Mouse (Mus musculus): Measurements from ENCODE around the gene Pank2.

The Pank2 gene

GRCm38 (mm10) chr2:131323675-131324074 is 61.4 kb downstream of the Pank2 start:
- no peak for DNase-seq (ENCODE audit: low spot score in 2 of 2)

DNA sequence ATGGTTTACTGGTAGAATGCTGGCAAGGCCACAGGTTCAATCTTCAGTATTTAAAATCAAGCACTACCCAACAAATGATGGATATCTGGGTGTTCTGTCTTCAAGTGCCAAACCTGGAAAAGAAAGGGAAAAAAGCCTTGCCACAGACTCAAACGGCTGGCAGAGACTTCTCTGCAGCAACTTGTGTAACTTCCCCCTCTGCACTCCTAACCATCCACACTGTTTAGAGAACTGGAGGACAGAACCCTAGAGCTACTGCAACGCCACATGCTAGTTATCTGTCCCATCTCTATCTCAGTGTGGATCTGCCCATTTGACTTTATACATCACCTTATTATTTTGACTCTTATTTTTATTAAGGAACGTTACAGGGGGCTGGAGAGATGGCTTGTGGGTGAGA is 63.7 kb downstream of the Pank2 start:
- DNase-seq (ENCODE audit: low spot score in 2 of 2), result no peak

DNA sequence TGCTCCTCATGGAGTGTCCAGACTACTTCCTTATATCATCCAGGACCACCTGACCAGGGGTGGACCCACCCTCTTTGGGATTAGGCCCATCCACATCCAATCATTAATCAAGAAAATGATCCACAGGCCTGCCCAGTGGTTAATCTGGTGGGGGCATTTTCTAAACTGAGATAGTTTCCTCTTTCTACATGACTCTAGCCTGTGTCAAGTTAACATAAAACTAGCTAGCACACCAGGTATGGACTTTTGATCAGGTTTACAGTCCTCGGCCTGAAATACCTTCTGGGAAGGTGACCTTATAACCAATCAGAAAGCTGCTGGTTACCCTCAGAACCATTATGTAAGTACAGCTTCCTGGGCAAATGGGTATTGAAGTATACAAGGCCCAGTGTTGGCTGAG is 66.7 kb downstream of the Pank2 start:
- no peak for DNase-seq (ENCODE audit: low spot score in 2 of 2)

- DNase-seq (ENCODE audit: low spot score in 2 of 2), result no peak
Observed at GRCm38 (mm10) chr2:131330548-131330947, 68.3 kb downstream of the Pank2 start.

GRCm38 (mm10) chr2:131337602-131338001 is 75.3 kb downstream of the Pank2 start:
- no peak for DNase-seq (ENCODE audit: low spot score in 2 of 2)

DNA sequence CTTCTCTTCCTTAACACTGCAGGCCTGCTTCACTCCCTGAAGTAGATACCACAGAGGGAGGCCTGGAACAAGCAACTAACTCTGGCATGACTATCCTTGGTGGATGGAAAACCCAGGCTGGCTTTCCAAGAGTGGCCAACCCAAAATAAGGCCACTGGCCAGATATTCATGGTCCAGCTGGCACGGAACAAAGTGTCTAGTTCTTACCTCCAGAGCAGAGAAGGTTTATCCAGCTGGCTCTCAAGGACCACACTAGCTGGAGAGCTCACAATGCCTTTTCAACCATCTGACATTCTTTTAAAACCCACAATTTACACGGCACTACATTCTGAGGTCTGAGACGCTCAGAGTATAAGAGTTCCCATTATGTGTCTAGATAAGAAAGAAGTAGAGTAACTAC is 82.2 kb downstream of the Pank2 start:
- no peak for DNase-seq (ENCODE audit: low spot score in 2 of 2)

DNA sequence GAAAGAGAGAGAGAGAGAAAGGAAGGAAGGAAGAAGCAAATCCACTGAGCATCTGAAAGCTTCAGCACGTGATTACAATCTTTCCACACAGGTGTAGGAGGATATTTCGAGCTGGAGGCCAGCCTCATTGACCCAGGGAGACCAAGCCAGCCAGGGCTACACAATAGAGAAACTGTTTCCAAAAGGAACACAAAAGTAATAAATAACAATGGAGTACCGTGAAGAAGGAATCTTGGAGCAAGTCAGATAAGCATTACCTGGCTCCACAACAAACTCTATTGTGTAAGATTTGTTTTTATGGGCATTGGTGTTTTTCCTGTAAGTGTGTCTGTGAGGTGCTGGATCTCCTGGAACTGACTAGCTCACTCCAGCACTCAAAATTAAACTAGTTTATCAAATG is 83.3 kb downstream of the Pank2 start:
- DNase-seq (ENCODE audit: low spot score in 2 of 2), result no peak
